Mouse (Mus musculus) telencephalon, adult 2 months (tissue): ENCODE data around the gene Gm5580.
"Not testable (repeated sequence)": the region's sequence is repeated elsewhere in the genome, so short reads cannot be mapped to it uniquely, and the experiment has no call there.

ENCODE experiments used
- DNase-seq: peaks from one replicate; pipeline ENCODE4 v3.0.0-alpha.2; 2011; ENCODE audit warnings: low read depth, low spot score

The Gm5580 gene

GRCm38 (mm10) chr6:116550841-116551240 is at the start of gene Gm5580:
Gm5580 (plus strand) TSS chr6:116551141.
- not testable (repeated sequence) for DNase-seq

- DNase-seq, result not testable (repeated sequence)
These were observed 44.5 kb upstream of the Gm5580 start, which contains the start of gene Olfr212 for GRCm38 (mm10) chr6:116506302-116507003. Olfr212 (plus strand) TSS chr6:116506516.

GRCm38 (mm10) chr6:116514832-116515231 is 36.1 kb upstream of the Gm5580 start:
- no peak for DNase-seq

- no peak for DNase-seq
These were observed 12.8 kb upstream of the Gm5580 start, which contains the start of gene Olfr213 for GRCm38 (mm10) chr6:116538156-116538555. Olfr213 (plus strand) TSS chr6:116538456.

- DNase-seq, result no peak
These were observed 8.4 kb upstream of the Gm5580 start for GRCm38 (mm10) chr6:116542500-116542899.

GRCm38 (mm10) chr6:116553935-116554334 is 3.0 kb downstream of the Gm5580 start, which contains the start of gene Olfr214:
Olfr214 (plus strand) TSS chr6:116554235.
- no peak for DNase-seq

- no peak for DNase-seq
These were observed 4.0 kb downstream of the Gm5580 start for GRCm38 (mm10) chr6:116554952-116555351.

GRCm38 (mm10) chr6:116569834-116570233 is 18.9 kb downstream of the Gm5580 start:
- no peak for DNase-seq

GRCm38 (mm10) chr6:116584095-116584494 is 33.2 kb downstream of the Gm5580 start, which contains the start of gene Olfr215:
Olfr215 (minus strand) TSS chr6:116584195.
- DNase-seq, result no peak

GRCm38 (mm10) chr6:116600969-116601368 is 50.0 kb downstream of the Gm5580 start:
- DNase-seq, result not testable (repeated sequence)
